Mouse (Mus musculus): ENCODE data around the gene Cryzl2.

- TF ChIP-seq CTCF (IDR thresholded peaks at IDR 0.05; ENCODE audit: control insufficient read depth, insufficient read depth, low read length) (no peak), POLR2A (IDR thresholded peaks at IDR 0.05; ENCODE audit: borderline replicate concordance, control insufficient read depth, low read depth, low read length) (no peak)
Observed at GRCm38 (mm10) chr1:157443723-157444561, 14.4 kb upstream of the Cryzl2 start.
